Mouse (Mus musculus) midbrain, embryonic 15.5 days (tissue): ENCODE results near the gene Abca12. TPM values are rescaled to one million over a fixed set of nuclear protein-coding genes. Genes with fewer than 3 reads are reported as not detected.
A peak's percentile ranks its signal among the peaks of the same experiment; 100 is the strongest.

Experiments
- ATAC-seq: fragments of 200-750 bp; cut with Nextera tagmentation; replicated peaks from 2 replicates; pipeline ENCODE4 v1.8.0; 2017; ENCODE audit warnings: moderate TSS enrichment
- H3K27ac ChIP-seq: fragments of 300-500 bp; sonication (generic); 2 replicates; pipeline ENCODE4 v1.5.1; 2015; ENCODE audit warnings: mild to moderate bottlenecking, inconsistent platforms
- H3K27me3 ChIP-seq: fragments of 300-500 bp; sonication (generic); replicated peaks from 2 replicates; pipeline ENCODE4 v1.6.1; 2015; ENCODE audit warnings: inconsistent platforms
- H3K36me3 ChIP-seq: fragments of 300-500 bp; sonication (generic); replicated peaks from 2 replicates; pipeline ENCODE4 v1.6.1; 2015; ENCODE audit warnings: inconsistent platforms
- H3K4me1 ChIP-seq: fragments of 300-500 bp; sonication (generic); 2 replicates; pipeline ENCODE4 v1.6.1; 2015; ENCODE audit warnings: inconsistent platforms
- H3K4me2 ChIP-seq: fragments of 300-500 bp; sonication (generic); 2 replicates; pipeline ENCODE4 v1.6.1; 2015; ENCODE audit warnings: inconsistent platforms, mild to moderate bottlenecking, moderate library complexity
- H3K4me3 ChIP-seq: fragments of 300-500 bp; sonication (generic); 2 replicates; pipeline ENCODE4 v1.5.1; 2015; ENCODE audit warnings: mild to moderate bottlenecking, inconsistent platforms
- H3K9ac ChIP-seq: fragments of 300-500 bp; sonication (generic); 2 replicates; pipeline ENCODE4 v1.6.1; 2015; ENCODE audit warnings: mild to moderate bottlenecking, inconsistent platforms
- H3K9me3 ChIP-seq: fragments of 300-500 bp; sonication (generic); 2 replicates; pipeline ENCODE4 v1.6.1; 2016; ENCODE audit warnings: inconsistent platforms
- WGBS: fragments of 180-500 bp; shearing (Covaris S2); methylation state at CpG from one replicate; pipeline ENCODE4 v1.1.7; 2015; ENCODE audit warnings: mixed read lengths; 5-methylcytosine and 5-hydroxymethylcytosine counted together
- polyA plus RNA-seq: library from polyadenylated mRNA; unstranded; fragments of >200 nt; fragmentation: Nextera tagmentation; extraction: Ambion mirVana; gene quantifications from 2 replicates; pipeline ENCODE4 v1.2.1, GENCODE M21; 2015

Abca12 gene
- polyA plus RNA-seq, 1 experiment from 2014 or later: 0.14 TPM

- Histone ChIP-seq H3K9ac (no peak overlapping the region), H3K4me1 (no peaks in the 10 kb centered on the region), H3K27ac (no peak overlapping the region), H3K4me2 (no peak overlapping the region), H3K27me3 (no peaks in the 10 kb centered on the region), H3K9me3 (no peaks in the 10 kb centered on the region), H3K36me3 (no peaks in the 10 kb centered on the region), H3K4me3 (no peak overlapping the region)
- ATAC-seq: no peak
- 95% methylated on average over 7 of the region's 7 CpGs for WGBS
These were observed 151.2 kb downstream of the Abca12 start for GRCm38 (mm10) chr1:71263532-71263931.

DNA sequence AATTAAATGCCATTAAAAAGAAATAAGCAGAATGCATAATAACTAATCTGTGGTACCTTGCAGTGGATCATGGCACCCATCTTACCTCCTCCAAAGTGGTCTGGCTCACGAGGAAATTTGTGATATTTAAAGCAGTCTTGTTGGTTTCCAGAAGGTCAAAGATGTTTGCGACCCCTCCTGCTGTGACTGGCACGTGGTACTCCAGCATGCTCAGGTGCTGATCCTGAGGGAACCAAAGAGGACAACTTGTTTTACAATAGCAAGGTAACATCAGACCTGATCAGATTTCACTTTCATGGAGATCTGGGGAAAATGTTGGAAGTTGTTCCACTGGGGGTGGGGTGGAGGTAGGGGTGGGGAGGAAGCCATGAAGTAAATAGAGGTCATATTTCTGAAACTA is 170.1 kb downstream of the Abca12 start:
- Histone ChIP-seq H3K4me3 (no peak overlapping the region), H3K4me1 (peaks cover 2% of the 10 kb centered on the region; the same call in 1 of the 2 replicates), H3K4me2 (no peak overlapping the region), H3K36me3 (no peaks in the 10 kb centered on the region), H3K9me3 (no peaks in the 10 kb centered on the region), H3K27me3 (no peaks in the 10 kb centered on the region), H3K9ac (no peak overlapping the region), H3K27ac (no peak overlapping the region)
- ATAC-seq: no peak
- WGBS: 65% methylated on average over 3 of the region's 3 CpGs

DNA sequence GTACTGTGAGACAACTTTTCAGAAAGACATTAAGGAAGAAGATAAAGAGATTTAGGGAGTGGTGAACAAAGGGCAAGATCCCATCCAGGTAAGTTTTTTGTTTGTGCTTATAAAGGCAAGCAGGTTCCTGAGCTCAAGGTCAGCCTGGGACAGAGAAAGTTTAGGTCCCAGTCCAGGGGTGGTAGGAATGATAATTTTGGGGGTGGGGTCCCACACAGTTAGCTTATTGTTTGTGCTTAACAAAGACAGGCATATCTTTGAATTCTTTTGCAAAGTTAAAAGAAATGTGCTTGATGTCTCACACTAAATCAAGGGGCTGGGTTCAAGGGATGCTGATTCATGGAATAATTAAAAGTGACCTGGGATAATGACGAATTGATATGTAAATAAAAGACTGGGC is 173.3 kb downstream of the Abca12 start:
- 85% methylated on average over 1 of the region's 1 CpGs for WGBS
- no peak overlapping the region for H3K4me2 ChIP-seq
- no peaks in the 10 kb centered on the region for H3K36me3 ChIP-seq
- H3K4me1 ChIP-seq: peaks cover 7% of the 10 kb centered on the region; the same call in 1 of the 2 replicates
- no peak overlapping the region for H3K9ac ChIP-seq
- H3K27ac ChIP-seq: no peak overlapping the region
- H3K4me3 ChIP-seq: no peak overlapping the region
- no peaks in the 10 kb centered on the region for H3K9me3 ChIP-seq
- H3K27me3 ChIP-seq: no peaks in the 10 kb centered on the region
- no peak for ATAC-seq

GRCm38 (mm10) chr1:71239586-71239985 is 175.1 kb downstream of the Abca12 start:
- WGBS: 55% methylated on average over 4 of the region's 4 CpGs
- Histone ChIP-seq H3K27ac (no peak overlapping the region), H3K4me3 (no peak overlapping the region), H3K36me3 (no peaks in the 10 kb centered on the region), H3K27me3 (no peaks in the 10 kb centered on the region), H3K4me2 (no peak overlapping the region), H3K9me3 (no peaks in the 10 kb centered on the region), H3K4me1 (peaks cover 7% of the 10 kb centered on the region; the same call in 1 of the 2 replicates), H3K9ac (no peak overlapping the region)
- ATAC-seq: peak; percentile 45; the same call in 1 of the 2 replicates

DNA sequence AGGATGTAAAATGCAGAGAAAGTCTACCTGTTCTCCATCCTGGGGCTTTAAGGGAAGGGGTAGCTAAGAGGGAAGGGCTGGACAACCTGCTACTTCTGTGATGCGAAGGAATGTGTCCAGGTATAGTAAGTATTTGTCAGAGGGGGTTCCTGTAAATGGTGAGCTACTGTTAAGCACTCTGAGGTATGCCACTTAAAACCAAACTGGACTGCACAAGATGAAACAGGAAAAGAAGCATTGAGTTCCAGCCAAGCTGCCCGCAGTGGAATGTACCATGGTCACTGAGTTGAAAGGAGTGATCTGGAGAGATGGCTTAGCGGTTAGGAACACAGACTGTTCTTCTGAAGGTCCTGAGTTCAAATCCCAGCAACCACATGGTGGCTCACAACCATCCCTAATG is 179.4 kb downstream of the Abca12 start:
- H3K4me3 ChIP-seq: no peak overlapping the region
- peaks cover 7% of the 10 kb centered on the region; the same call in 1 of the 2 replicates for H3K4me1 ChIP-seq
- no peak overlapping the region for H3K9ac ChIP-seq
- no peaks in the 10 kb centered on the region for H3K36me3 ChIP-seq
- H3K9me3 ChIP-seq: no peaks in the 10 kb centered on the region
- ATAC-seq: no peak
- WGBS: 94% methylated on average over 3 of the region's 3 CpGs
- no peak overlapping the region for H3K4me2 ChIP-seq
- H3K27me3 ChIP-seq: no peaks in the 10 kb centered on the region
- H3K27ac ChIP-seq: no peak overlapping the region

DNA sequence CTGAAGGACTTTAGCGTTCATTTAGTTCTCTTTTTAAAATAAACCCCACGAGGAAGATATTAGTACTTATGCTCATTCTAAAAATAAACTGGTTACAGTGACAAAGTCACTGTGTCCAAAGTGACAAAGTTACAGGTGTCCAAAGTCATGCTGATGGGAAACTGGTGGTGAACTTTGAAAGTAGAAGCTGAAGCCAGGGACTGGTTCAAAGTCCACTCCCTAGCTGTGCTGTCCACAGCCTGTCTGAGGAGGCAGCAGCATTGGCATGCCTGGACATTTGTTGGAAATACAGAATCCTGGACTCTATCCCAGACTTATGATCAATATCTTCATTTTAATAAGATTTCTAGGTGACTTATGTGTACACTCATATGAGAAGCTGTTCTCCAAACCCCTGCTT is 183.5 kb downstream of the Abca12 start:
- Histone ChIP-seq H3K4me3 (no peak overlapping the region), H3K9me3 (no peaks in the 10 kb centered on the region), H3K4me2 (no peak overlapping the region), H3K27me3 (no peaks in the 10 kb centered on the region), H3K27ac (no peak overlapping the region), H3K9ac (no peak overlapping the region), H3K4me1 (no peaks in the 10 kb centered on the region), H3K36me3 (no peaks in the 10 kb centered on the region)
- WGBS: 86% methylated on average over 2 of the region's 2 CpGs
- ATAC-seq: no peak

- Histone ChIP-seq H3K4me2 (no peak overlapping the region), H3K9ac (no peak overlapping the region), H3K27ac (no peak overlapping the region), H3K9me3 (no peaks in the 10 kb centered on the region), H3K4me3 (no peak overlapping the region), H3K27me3 (no peaks in the 10 kb centered on the region), H3K36me3 (no peaks in the 10 kb centered on the region), H3K4me1 (no peaks in the 10 kb centered on the region)
- 91% methylated on average over 4 of the region's 4 CpGs for WGBS
- no peak for ATAC-seq
These were observed 211.1 kb downstream of the Abca12 start for GRCm38 (mm10) chr1:71203581-71203980.

- Histone ChIP-seq H3K9ac (no peak overlapping the region), H3K27me3 (no peaks in the 10 kb centered on the region), H3K4me2 (no peak overlapping the region), H3K4me1 (no peaks in the 10 kb centered on the region), H3K36me3 (no peaks in the 10 kb centered on the region), H3K27ac (no peak overlapping the region), H3K9me3 (no peaks in the 10 kb centered on the region), H3K4me3 (no peak overlapping the region)
- WGBS: 89% methylated on average over 6 of the region's 6 CpGs
- no peak for ATAC-seq
These were observed 218.5 kb downstream of the Abca12 start for GRCm38 (mm10) chr1:71196191-71196590.

GRCm38 (mm10) chr1:71195333-71195732 is 219.4 kb downstream of the Abca12 start:
- Histone ChIP-seq H3K4me2 (no peak overlapping the region), H3K4me3 (no peak overlapping the region), H3K9ac (no peak overlapping the region), H3K36me3 (no peaks in the 10 kb centered on the region), H3K27ac (no peak overlapping the region), H3K27me3 (no peaks in the 10 kb centered on the region), H3K9me3 (no peaks in the 10 kb centered on the region), H3K4me1 (no peaks in the 10 kb centered on the region)
- no peak for ATAC-seq
- 86% methylated on average over 4 of the region's 4 CpGs for WGBS

DNA sequence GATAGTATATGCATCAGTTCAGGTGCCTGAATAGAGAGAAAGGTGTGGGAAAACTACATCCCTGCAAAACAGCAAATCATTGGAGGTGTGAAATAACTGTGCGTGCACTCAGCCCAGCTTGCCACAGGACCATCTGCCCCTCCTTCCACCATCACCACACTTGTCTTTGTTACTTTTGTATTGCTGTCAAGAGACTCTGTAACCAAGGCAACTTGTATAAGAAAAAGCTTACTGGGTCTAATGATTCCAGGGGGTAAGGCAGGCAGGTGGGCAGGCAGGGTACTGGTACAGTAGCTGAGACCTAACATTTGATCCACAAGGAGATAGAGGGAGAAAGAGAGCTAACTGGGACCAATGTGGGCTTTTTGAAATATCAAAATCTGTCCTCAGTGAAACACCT is 220.8 kb downstream of the Abca12 start:
- H3K4me2 ChIP-seq: no peak overlapping the region
- ATAC-seq: no peak
- H3K36me3 ChIP-seq: no peaks in the 10 kb centered on the region
- H3K27ac ChIP-seq: no peak overlapping the region
- no peaks in the 10 kb centered on the region for H3K9me3 ChIP-seq
- no peak overlapping the region for H3K4me3 ChIP-seq
- H3K27me3 ChIP-seq: no peaks in the 10 kb centered on the region
- no peak overlapping the region for H3K9ac ChIP-seq
- H3K4me1 ChIP-seq: no peaks in the 10 kb centered on the region
- WGBS: 46% methylated on average over 1 of the region's 1 CpGs

Other genes starting within 250 kb of the Abca12 start
- gene Atic, start 142.2 kb upstream of the Abca12 start, polyA plus RNA-seq: 28.7 and 29.4 TPM in 2 replicates
- 38.3 and 41.2 TPM in 2 replicates for gene Fn1, start 238.3 kb upstream of the Abca12 start, polyA plus RNA-seq